Comparison of ENCODE assay signal across 9 mouse cellular contexts in genomic region chr9:109096251-109096661, GRCm38 (mm10). TPM values are rescaled to one million over a fixed set of nuclear protein-coding genes. Genes with fewer than 3 reads are reported as not detected.
DNase-seq lines count a peak whose midpoint lies in the region; ATAC-seq lines count a peak whose summit lies in the region.
"Had no signal": no experiment of that assay in that cellular context is flagged by ENCODE, and none has a peak within 500 bp of the region (broad histone marks: within the 10 kb centered on the region; RNA-seq: fewer than 3 reads in every experiment).

No protein-coding gene starts in this region.

- peak; percentile 86 for DNase-seq in heart, adult 11 months
- DNase-seq in heart, postnatal 25 days (ENCODE audit: low spot score) = no peak
- peak; percentile 20 for DNase-seq in thymus, postnatal 14 days
- no peak for DNase-seq in thymus, postnatal 10 days (ENCODE audit: low spot score in 2 of 2)
- no peak for DNase-seq in midbrain, embryonic 14.5 days
- DNase-seq in natural killer cell, adult 2 months (ENCODE audit: low spot score in 2 of 2) = no peak
- no peak for DNase-seq in urinary bladder, postnatal 36 days (ENCODE audit: low spot score in 2 of 2)

- peaks cover 6% of the 10 kb centered on the region; the same call in 1 of the 2 replicates for H3K36me3 ChIP-seq in hindbrain, embryonic 16.5 days (ENCODE audit: control insufficient read depth, insufficient read depth, low read length)
- peaks cover 29% of the 10 kb centered on the region for H3K36me3 ChIP-seq in midbrain, embryonic 14.5 days (ENCODE audit: control insufficient read depth, insufficient read depth, low read length)

- intact Hi-C loops in heart, postnatal 25 days (cut with DNase I) = no loop called here

- no peaks in the 10 kb centered on the region for H3K9me3 ChIP-seq in hindbrain, embryonic 16.5 days (ENCODE audit: control insufficient read depth, low read length)
- H3K9me3 ChIP-seq in midbrain, embryonic 14.5 days (ENCODE audit: control insufficient read depth, low read length) = no peaks in the 10 kb centered on the region

- H3K27ac ChIP-seq in hindbrain, embryonic 16.5 days (ENCODE audit: low read depth, low read length) = peak overlapping the region; percentile 98
- H3K27ac ChIP-seq in midbrain, embryonic 14.5 days (replicated peaks; ENCODE audit: low read depth, low read length) = peak overlapping the region; percentile 100

- no peaks in the 10 kb centered on the region for H3K27me3 ChIP-seq in hindbrain, embryonic 16.5 days (replicated peaks; ENCODE audit: control insufficient read depth, insufficient read depth, low read length)
- no peaks in the 10 kb centered on the region for H3K27me3 ChIP-seq in midbrain, embryonic 14.5 days (ENCODE audit: control insufficient read depth, insufficient read depth, low read length)

- no peak for ATAC-seq in hindbrain, embryonic 16.5 days
- no peak; the same call in 1 of the 2 replicates for ATAC-seq in midbrain, embryonic 14.5 days (ENCODE audit: low FRiP score, low TSS enrichment)

- peak overlapping the region; percentile 88 for H3K9ac ChIP-seq in hindbrain, embryonic 16.5 days (ENCODE audit: low read depth, low read length)
- peak overlapping the region; percentile 97 for H3K9ac ChIP-seq in midbrain, embryonic 14.5 days (replicated peaks; ENCODE audit: low read length)

- H3K4me2 ChIP-seq in hindbrain, embryonic 16.5 days (ENCODE audit: low read length) = peak overlapping the region; percentile 83
- peak overlapping the region; percentile 97 for H3K4me2 ChIP-seq in midbrain, embryonic 14.5 days (ENCODE audit: low read length)

- peaks cover 50% of the 10 kb centered on the region for H3K4me1 ChIP-seq in hindbrain, embryonic 16.5 days (ENCODE audit: control insufficient read depth, insufficient read depth, low read depth, low read length)
- H3K4me1 ChIP-seq in midbrain, embryonic 14.5 days (ENCODE audit: control insufficient read depth, insufficient read depth, low read length) = peaks cover 39% of the 10 kb centered on the region

- 2% methylated on average over 9 of the region's 9 CpGs for WGBS in hindbrain, embryonic 16.5 days
- 4% methylated on average over 9 of the region's 9 CpGs for WGBS in midbrain, embryonic 14.5 days

- peak overlapping the region; percentile 79 for H3K4me3 ChIP-seq in hindbrain, embryonic 16.5 days (ENCODE audit: low read length)
- peak overlapping the region; percentile 76 for H3K4me3 ChIP-seq in midbrain, embryonic 14.5 days (replicated peaks; ENCODE audit: low read depth, low read length)

RNA-seq across cellular contexts. Expression of gene Plxnb1, which starts 1.1 kb away (rescaled TPM):
- 10 to 100 TPM; 21.1 to 22.9 TPM for total RNA-seq in heart, postnatal 25 days (2021)
- polyA plus RNA-seq in hindbrain, embryonic 16.5 days (2015; fragmentation: Nextera tagmentation; extraction: Ambion mirVana) = 12.6 and 18.2 TPM in 2 replicates
- 21.7 and 22.4 TPM in 2 replicates for polyA plus RNA-seq in midbrain, embryonic 14.5 days (2014; fragmentation: Nextera tagmentation; extraction: Ambion mirVana)
- polyA plus RNA-seq: G1E had no signal

RNA-seq across cellular contexts. Expression of gene Tma7, which starts 13.9 kb away (rescaled TPM):
- total RNA-seq in heart, postnatal 25 days (2021) = 100 to 1,000 TPM; 243 to 255 TPM
- polyA plus RNA-seq in hindbrain, embryonic 16.5 days (2015; fragmentation: Nextera tagmentation; extraction: Ambion mirVana) = 586 and 663 TPM in 2 replicates
- polyA plus RNA-seq in midbrain, embryonic 14.5 days (2014; fragmentation: Nextera tagmentation; extraction: Ambion mirVana) = 733 and 824 TPM in 2 replicates

RNA-seq across cellular contexts. Expression of gene Ccdc51, which starts 14.0 kb away (rescaled TPM):
- total RNA-seq in heart, postnatal 25 days (2021) = 10 to 100 TPM; 11.5 to 12.2 TPM
- 12.5 and 13.1 TPM in 2 replicates for polyA plus RNA-seq in hindbrain, embryonic 16.5 days (2015; fragmentation: Nextera tagmentation; extraction: Ambion mirVana)
- polyA plus RNA-seq in midbrain, embryonic 14.5 days (2014; fragmentation: Nextera tagmentation; extraction: Ambion mirVana) = 14.0 and 15.4 TPM in 2 replicates

RNA-seq across cellular contexts. Expression of gene Atrip, which starts 22.3 kb away (rescaled TPM):
- total RNA-seq in heart, postnatal 25 days (2021) = 1 to 10 TPM; 6.7 to 7.1 TPM
- 30.0 and 31.8 TPM in 2 replicates for polyA plus RNA-seq in hindbrain, embryonic 16.5 days (2015; fragmentation: Nextera tagmentation; extraction: Ambion mirVana)
- polyA plus RNA-seq in midbrain, embryonic 14.5 days (2014; fragmentation: Nextera tagmentation; extraction: Ambion mirVana) = 26.5 and 28.6 TPM in 2 replicates

RNA-seq across cellular contexts. Expression of gene Trex1, which starts 36.7 kb away (rescaled TPM):
- total RNA-seq in heart, postnatal 25 days (2021) = 10 to 100 TPM; 11.9 to 12.9 TPM
- 13.6 and 14.2 TPM in 2 replicates for polyA plus RNA-seq in hindbrain, embryonic 16.5 days (2015; fragmentation: Nextera tagmentation; extraction: Ambion mirVana)
- polyA plus RNA-seq in midbrain, embryonic 14.5 days (2014; fragmentation: Nextera tagmentation; extraction: Ambion mirVana) = 15.3 and 18.8 TPM in 2 replicates

Comparison
In these comparisons a context has a peak if more than half of its experiments do, and no peak if none do; other contexts are left out.
1. DNase-seq: peak in heart, adult 11 months (single experiment) and thymus, postnatal 14 days (single experiment); none in heart, postnatal 25 days (single experiment), thymus, postnatal 10 days (0 of 2), midbrain, embryonic 14.5 days (single experiment), natural killer cell, adult 2 months (0 of 2) and urinary bladder, postnatal 36 days (0 of 2).